Mouse (Mus musculus) erythroblast, embryonic 14.5 days (primary cell): ENCODE data around the gene Galnt18.

Source experiments
- GATA1 ChIP-seq: IDR thresholded peaks from 2 replicates; pipeline ENCODE4 v1.6.1; 2012; ENCODE audit warnings: low read length, inconsistent platforms, mixed read lengths
- TAL1 ChIP-seq: IDR thresholded peaks from 3 replicates; pipeline ENCODE4 v1.6.1; 2012; ENCODE audit warnings: low read length, inconsistent platforms, mixed read lengths

GRCm38 (mm10) chr7:111497191-111497590 lies 282.6 kb downstream of the Galnt18 start:
- TF ChIP-seq GATA1 (no peak), TAL1 (no peak)
